Comparison of ENCODE assay signal across 24 mouse cellular contexts in the genomic region with DNA sequence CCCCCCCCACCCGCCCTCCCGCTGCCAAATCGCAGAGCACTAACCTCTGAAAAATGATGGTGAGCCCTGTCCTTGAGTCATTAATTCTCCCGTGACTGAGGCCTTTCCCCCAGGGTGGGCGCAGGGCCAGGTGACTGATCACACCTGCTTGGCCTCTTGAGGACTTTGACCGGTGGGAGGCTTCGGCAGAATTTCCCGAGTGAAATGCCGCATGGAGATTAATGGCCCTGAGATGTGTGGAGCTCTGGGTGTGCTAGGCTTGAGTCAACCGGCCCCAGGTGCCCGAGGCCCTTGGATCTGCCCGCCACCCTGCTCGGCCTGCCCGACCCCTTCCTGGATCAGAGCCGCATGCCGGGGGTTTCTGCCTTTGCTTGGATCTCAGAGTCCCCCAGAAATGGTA. TPM values are rescaled to one million over a fixed set of nuclear protein-coding genes. Genes with fewer than 3 reads are reported as not detected.
DNase-seq lines count a peak whose midpoint lies in the region; ATAC-seq lines count a peak whose summit lies in the region.
"Had no signal": no experiment of that assay in that cellular context is flagged by ENCODE, and none has a peak within 500 bp of the region (broad histone marks: within the 10 kb centered on the region; RNA-seq: fewer than 3 reads in every experiment).

No protein-coding gene starts in this region.

- no peak overlapping the region for H3K27ac ChIP-seq in kidney, embryonic 14.5 days (ENCODE audit: low read depth, low read length)
- H3K27ac ChIP-seq: forebrain, embryonic 13.5 days; heart, adult 2 months; hindbrain, embryonic 14.5 days; layer of hippocampus, adult 2 months; left cerebral cortex, adult 2 months; limb, embryonic 13.5 days; lung, embryonic 15.5 days had no signal

- peaks cover 3% of the 10 kb centered on the region; the same call in 1 of the 2 replicates for H3K4me1 ChIP-seq in kidney, embryonic 14.5 days (ENCODE audit: control insufficient read depth, insufficient read depth, low read length)
- H3K4me1 ChIP-seq: forebrain, embryonic 13.5 days; lung, embryonic 15.5 days had no signal

- WGBS in kidney, embryonic 14.5 days = 47% methylated on average over 16 of the region's 16 CpGs

- no peak overlapping the region for H3K9ac ChIP-seq in kidney, embryonic 14.5 days (ENCODE audit: low read depth, low read length)
- H3K9ac ChIP-seq: forebrain, embryonic 13.5 days; heart, embryonic 12.5 days; hindbrain, embryonic 14.5 days; limb, embryonic 13.5 days; lung, embryonic 15.5 days had no signal

- no peak for ATAC-seq in kidney, embryonic 14.5 days (ENCODE audit: low FRiP score, low TSS enrichment)
- ATAC-seq: forebrain, embryonic 13.5 days; intestine, postnatal 0 days; midbrain, embryonic 16.5 days had no signal

- no peaks in the 10 kb centered on the region for H3K27me3 ChIP-seq in kidney, embryonic 14.5 days (ENCODE audit: control insufficient read depth, insufficient read depth, low read length)

- peak; percentile 55 for DNase-seq in kidney, adult 11 months
- DNase-seq in kidney, adult 9 months = peak; percentile 63
- peak; percentile 57 for DNase-seq in kidney, postnatal 14 days
- no peak for DNase-seq in testis, postnatal 14 days (ENCODE audit: low spot score)
- DNase-seq in cerebellum, adult 11 months = no peak
- DNase-seq in left cerebral cortex, postnatal 25 days (ENCODE audit: low spot score in 2 of 2) = no peak
- DNase-seq: cerebellum, adult 8-10 months; cerebellum, postnatal 36 days; gastrocnemius, postnatal 36 days; heart, adult 2 months; lung, postnatal 36 days had no signal

- H3K4me2 ChIP-seq in kidney, embryonic 14.5 days (replicated peaks; ENCODE audit: low read depth, low read length) = no peak overlapping the region
- H3K4me2 ChIP-seq: forebrain, embryonic 13.5 days; heart, embryonic 12.5 days; hindbrain, embryonic 14.5 days; limb, embryonic 13.5 days; liver, embryonic 11.5 days; lung, embryonic 15.5 days; midbrain, embryonic 11.5 days had no signal

- no peaks in the 10 kb centered on the region for H3K36me3 ChIP-seq in kidney, embryonic 14.5 days (ENCODE audit: control insufficient read depth, insufficient read depth, low read length)
- H3K36me3 ChIP-seq: heart, embryonic 12.5 days; limb, embryonic 13.5 days; lung, embryonic 15.5 days had no signal

- H3K9me3 ChIP-seq in kidney, embryonic 14.5 days (ENCODE audit: control insufficient read depth, low read length) = no peaks in the 10 kb centered on the region
- H3K9me3 ChIP-seq: forebrain, embryonic 13.5 days; limb, embryonic 13.5 days; lung, embryonic 15.5 days had no signal

- no peak overlapping the region for H3K4me3 ChIP-seq in kidney, embryonic 14.5 days (ENCODE audit: low read length)
- H3K4me3 ChIP-seq: forebrain, embryonic 13.5 days; heart, adult 2 months; heart, embryonic 12.5 days; layer of hippocampus, adult 2 months; left cerebral cortex, adult 2 months; limb, embryonic 13.5 days; lung, embryonic 15.5 days had no signal

- intact Hi-C loops in left cerebral cortex, postnatal 25 days (cut with DNase I) = no loop called here

RNA-seq across cellular contexts. Expression of a gene that starts 11.3 kb away (rescaled TPM):
- 15.7 and 28.7 TPM in 2 replicates for polyA plus RNA-seq in kidney, embryonic 14.5 days (2014; fragmentation: Nextera tagmentation; extraction: Ambion mirVana)
- 10 to 100 TPM; 14.6 TPM for total RNA-seq in left cerebral cortex, postnatal 25 days (2021)
- total RNA-seq: neutrophil, adult 5-6 weeks had no signal

Comparison
In these comparisons a context has a peak if more than half of its experiments do, and no peak if none do; other contexts are left out.
1. DNase-seq: peak in kidney, adult 11 months (single experiment), kidney, adult 9 months (single experiment) and kidney, postnatal 14 days (single experiment); none in testis, postnatal 14 days (single experiment), cerebellum, adult 11 months (single experiment) and left cerebral cortex, postnatal 25 days (0 of 2).